ENCODE assay signal across 16 mouse cellular contexts in the genomic region with DNA sequence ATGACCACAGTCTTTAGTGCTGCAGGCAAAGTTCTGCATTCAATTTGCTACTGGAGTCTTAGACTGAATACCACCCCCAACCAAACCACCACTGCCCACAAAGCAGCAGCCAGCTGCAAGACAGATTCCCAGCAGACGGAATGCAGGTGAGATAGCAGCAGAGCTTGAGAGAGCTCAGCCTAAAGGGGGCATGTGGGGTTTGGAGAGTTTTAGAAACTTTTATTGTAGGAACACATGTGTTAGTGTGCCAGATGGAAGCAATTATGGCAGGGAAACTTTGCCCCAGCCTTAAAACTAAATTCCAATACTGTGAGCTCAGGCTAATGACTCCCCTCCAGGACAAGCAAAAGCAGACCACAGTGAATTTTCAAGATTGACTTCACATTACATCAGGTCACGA.
DNase-seq lines count a peak whose midpoint lies in the region; ATAC-seq and TF ChIP-seq lines count a peak whose summit lies in the region.
"Had no signal": no experiment of that assay in that cellular context is flagged by ENCODE, and none has a peak within 500 bp of the region (broad histone marks: within the 10 kb centered on the region; RNA-seq: fewer than 3 reads in every experiment).

No protein-coding gene starts in this region.

- H3K36me3 ChIP-seq in hindbrain, embryonic 11.5 days (ENCODE audit: control insufficient read depth, insufficient read depth, low read length): no peaks in the 10 kb centered on the region
- H3K36me3 ChIP-seq in hindbrain, postnatal 0 days (ENCODE audit: insufficient read depth, low read length): no peaks in the 10 kb centered on the region
- H3K36me3 ChIP-seq in embryonic facial prominence, embryonic 14.5 days (ENCODE audit: control insufficient read depth, insufficient read depth, low read length): no peaks in the 10 kb centered on the region
- H3K36me3 ChIP-seq in limb, embryonic 15.5 days: no peaks in the 10 kb centered on the region

- no peak overlapping the region for H3K27ac ChIP-seq in hindbrain, embryonic 11.5 days (ENCODE audit: low read depth, low read length)
- no peak overlapping the region for H3K27ac ChIP-seq in hindbrain, postnatal 0 days
- peak overlapping the region; percentile 33; the same call in 1 of the 2 replicates for H3K27ac ChIP-seq in embryonic facial prominence, embryonic 14.5 days (replicated peaks; ENCODE audit: low read depth, low read length)
- H3K27ac ChIP-seq in limb, embryonic 15.5 days: peak overlapping the region; percentile 67; the same call in 1 of the 2 replicates
- H3K27ac ChIP-seq: heart, adult 2 months had no signal

- no peak overlapping the region for H3K4me2 ChIP-seq in hindbrain, embryonic 11.5 days (replicated peaks; ENCODE audit: low read depth, low read length)
- H3K4me2 ChIP-seq in hindbrain, postnatal 0 days (ENCODE audit: low read depth, low read length): no peak overlapping the region
- peak overlapping the region; percentile 16; the same call in 1 of the 2 replicates for H3K4me2 ChIP-seq in embryonic facial prominence, embryonic 14.5 days (ENCODE audit: low read depth, low read length)
- 0 out of 2 replicates have a peak overlapping the region, but pooled peaks have one; percentile 19 for H3K4me2 ChIP-seq in limb, embryonic 15.5 days

- no peak for ATAC-seq in hindbrain, embryonic 11.5 days (ENCODE audit: low FRiP score)
- no peak for ATAC-seq in hindbrain, postnatal 0 days
- ATAC-seq in embryonic facial prominence, embryonic 14.5 days (ENCODE audit: low read depth): peak; percentile 82
- peak; percentile 77; the same call in 1 of the 2 replicates for ATAC-seq in limb, embryonic 15.5 days (ENCODE audit: insufficient number of reproducible peaks, low FRiP score, low TSS enrichment, low read depth)
- ATAC-seq in granulocyte monocyte progenitor cell, adult 5-6 weeks (replicated peaks; ENCODE audit: poor library complexity, severe bottlenecking): no peak
- ATAC-seq: forebrain, embryonic 16.5 days; liver, postnatal 0 days had no signal

- H3K9ac ChIP-seq in hindbrain, embryonic 11.5 days (ENCODE audit: low read depth, low read length): no peak overlapping the region
- no peak overlapping the region for H3K9ac ChIP-seq in hindbrain, postnatal 0 days (replicated peaks; ENCODE audit: low read length)
- H3K9ac ChIP-seq in embryonic facial prominence, embryonic 14.5 days (ENCODE audit: low read depth, low read length): no peak overlapping the region
- H3K9ac ChIP-seq in limb, embryonic 15.5 days: no peak overlapping the region
- H3K9ac ChIP-seq: liver, postnatal 0 days had no signal

- H3K27me3 ChIP-seq in hindbrain, embryonic 11.5 days (ENCODE audit: control insufficient read depth, insufficient read depth, low read length): no peaks in the 10 kb centered on the region
- H3K27me3 ChIP-seq in hindbrain, postnatal 0 days (ENCODE audit: insufficient read depth, low read length): no peaks in the 10 kb centered on the region
- H3K27me3 ChIP-seq in embryonic facial prominence, embryonic 14.5 days (replicated peaks; ENCODE audit: control insufficient read depth, insufficient read depth, low read length): no peaks in the 10 kb centered on the region
- no peaks in the 10 kb centered on the region for H3K27me3 ChIP-seq in limb, embryonic 15.5 days
- H3K27me3 ChIP-seq: CH12.LX had no signal

- no peaks in the 10 kb centered on the region for H3K4me1 ChIP-seq in hindbrain, embryonic 11.5 days (replicated peaks; ENCODE audit: control insufficient read depth, insufficient read depth, low read length)
- H3K4me1 ChIP-seq in hindbrain, postnatal 0 days (ENCODE audit: insufficient read depth, low read length): no peaks in the 10 kb centered on the region
- H3K4me1 ChIP-seq in embryonic facial prominence, embryonic 14.5 days (ENCODE audit: control insufficient read depth, insufficient read depth, low read length): peaks cover 6% of the 10 kb centered on the region; the same call in 1 of the 2 replicates
- H3K4me1 ChIP-seq in limb, embryonic 15.5 days: peaks cover 7% of the 10 kb centered on the region; the same call in 1 of the 2 replicates

- H3K9me3 ChIP-seq in hindbrain, embryonic 11.5 days (ENCODE audit: control insufficient read depth, low read length): no peaks in the 10 kb centered on the region
- H3K9me3 ChIP-seq in hindbrain, postnatal 0 days (ENCODE audit: low read length): no peaks in the 10 kb centered on the region
- H3K9me3 ChIP-seq in embryonic facial prominence, embryonic 14.5 days (ENCODE audit: control insufficient read depth, low read length): no peaks in the 10 kb centered on the region
- no peaks in the 10 kb centered on the region for H3K9me3 ChIP-seq in limb, embryonic 15.5 days

- WGBS in hindbrain, embryonic 11.5 days: 54% methylated on average over 2 of the region's 2 CpGs
- 76% methylated on average over 2 of the region's 2 CpGs for WGBS in hindbrain, postnatal 0 days
- WGBS in embryonic facial prominence, embryonic 14.5 days: 9% methylated on average over 2 of the region's 2 CpGs
- 20% methylated on average over 2 of the region's 2 CpGs for WGBS in limb, embryonic 15.5 days

- DNase-seq in hindbrain, embryonic 11.5 days (ENCODE audit: low spot score): peak; percentile 36
- DNase-seq in hindbrain, postnatal 0 days (ENCODE audit: low spot score): no peak
- peak; percentile 16 for DNase-seq in adipocyte (ENCODE audit: low spot score)
- peak; percentile 89 for DNase-seq in embryonic facial prominence, embryonic 14.5 days (ENCODE audit: low spot score)
- no peak for DNase-seq in urinary bladder, postnatal 36 days (ENCODE audit: low spot score in 2 of 2)
- DNase-seq in layer of hippocampus, postnatal 25 days (ENCODE audit: extremely low spot score in 1 of 2, low spot score in 1 of 2): no peak
- DNase-seq: adrenal gland, postnatal 14 days; heart, adult 2 months; kidney, adult 18-20 months; liver, postnatal 0 days; right cerebral cortex, postnatal 4 days; thymus, postnatal 4 days had no signal

- no peak overlapping the region for H3K4me3 ChIP-seq in hindbrain, embryonic 11.5 days (ENCODE audit: low read depth, low read length)
- H3K4me3 ChIP-seq in hindbrain, postnatal 0 days (ENCODE audit: low read length): no peak overlapping the region
- H3K4me3 ChIP-seq in embryonic facial prominence, embryonic 14.5 days (ENCODE audit: low read depth, low read length): no peak overlapping the region
- no peak overlapping the region for H3K4me3 ChIP-seq in limb, embryonic 15.5 days
- H3K4me3 ChIP-seq: heart, adult 2 months had no signal

- no peak for TF ChIP-seq CTCF in hindbrain, postnatal 0 days (IDR thresholded peaks at IDR 0.05; ENCODE audit: low read depth)

Comparison
In these comparisons a context has a peak if more than half of its experiments do, and no peak if none do; other contexts are left out.
1. DNase-seq: peak in hindbrain, embryonic 11.5 days (single experiment), adipocyte (single experiment) and embryonic facial prominence, embryonic 14.5 days (single experiment); none in hindbrain, postnatal 0 days (single experiment), urinary bladder, postnatal 36 days (0 of 2) and layer of hippocampus, postnatal 25 days (0 of 2).
2. ATAC-seq: peak in embryonic facial prominence, embryonic 14.5 days (single experiment) and limb, embryonic 15.5 days (single experiment); none in hindbrain, embryonic 11.5 days (single experiment), hindbrain, postnatal 0 days (single experiment) and granulocyte monocyte progenitor cell, adult 5-6 weeks (single experiment).
3. H3K27ac ChIP-seq: peak in embryonic facial prominence, embryonic 14.5 days (single experiment) and limb, embryonic 15.5 days (single experiment); none in hindbrain, embryonic 11.5 days (single experiment) and hindbrain, postnatal 0 days (single experiment).
4. H3K4me2 ChIP-seq: peak in embryonic facial prominence, embryonic 14.5 days (single experiment) and limb, embryonic 15.5 days (single experiment); none in hindbrain, embryonic 11.5 days (single experiment) and hindbrain, postnatal 0 days (single experiment).